9 mouse cellular contexts compared by ENCODE assay signal in genomic region chr9:43238631-43239545, GRCm38 (mm10). TPM values are rescaled to one million over a fixed set of nuclear protein-coding genes. Genes with fewer than 3 reads are reported as not detected.
DNase-seq lines count a peak whose midpoint lies in the region; ATAC-seq lines count a peak whose summit lies in the region.
"Had no signal": no experiment of that assay in that cellular context is flagged by ENCODE, and none has a peak within 500 bp of the region (broad histone marks: within the 10 kb centered on the region; RNA-seq: fewer than 3 reads in every experiment).

No protein-coding gene starts in this region.

- DNase-seq in heart, embryonic 10.5 days (ENCODE audit: low spot score), result no peak
- no peak for DNase-seq in heart, postnatal 25 days (ENCODE audit: low spot score)
- peak; percentile 47 for DNase-seq in adrenal gland, postnatal 10 days
- peak; percentile 24 for DNase-seq in heart, postnatal 4 days
- no peak for DNase-seq in liver, embryonic 13.5 days
- DNase-seq in splenic B cell, adult 2 months (ENCODE audit: low read depth, low spot score), result peak; percentile 13
- DNase-seq in layer of hippocampus, postnatal 14 days (ENCODE audit: low spot score in 2 of 2), result no peak
- no peak for DNase-seq in natural killer cell, adult 2 months (ENCODE audit: low spot score in 2 of 2)

- peak overlapping the region; percentile 94 for H3K4me2 ChIP-seq in liver, embryonic 13.5 days

- peak overlapping the region; percentile 95 for H3K4me3 ChIP-seq in heart, embryonic 10.5 days
- H3K4me3 ChIP-seq in liver, embryonic 13.5 days (replicated peaks), result peak overlapping the region; percentile 88

- ATAC-seq in liver, embryonic 13.5 days (ENCODE audit: low read depth), result no peak

- peak overlapping the region; percentile 95 for H3K27ac ChIP-seq in heart, embryonic 10.5 days
- peak overlapping the region; percentile 94 for H3K27ac ChIP-seq in liver, embryonic 13.5 days

- H3K27me3 ChIP-seq in heart, embryonic 10.5 days (ENCODE audit: insufficient read depth, poor library complexity, severe bottlenecking), result no peaks in the 10 kb centered on the region
- H3K27me3 ChIP-seq in liver, embryonic 13.5 days, result no peaks in the 10 kb centered on the region
- no peaks in the 10 kb centered on the region for H3K27me3 ChIP-seq in splenic B cell, adult 2 months (ENCODE audit: control insufficient read depth, insufficient read depth, low read length, poor library complexity, severe bottlenecking)

- H3K9me3 ChIP-seq in heart, embryonic 10.5 days, result no peaks in the 10 kb centered on the region
- no peaks in the 10 kb centered on the region for H3K9me3 ChIP-seq in liver, embryonic 13.5 days (replicated peaks)

- 0 out of 2 replicates have a peak, but pooled peaks cover 2% of the 10 kb centered on the region for H3K36me3 ChIP-seq in heart, embryonic 10.5 days
- H3K36me3 ChIP-seq in liver, embryonic 13.5 days, result peaks cover 20% of the 10 kb centered on the region; the same call in 1 of the 2 replicates
- no peaks in the 10 kb centered on the region for H3K36me3 ChIP-seq in splenic B cell, adult 2 months (ENCODE audit: control insufficient read depth, insufficient read depth, low read length, poor library complexity, severe bottlenecking)

- peaks cover 78% of the 10 kb centered on the region for H3K4me1 ChIP-seq in heart, embryonic 10.5 days
- peaks cover 94% of the 10 kb centered on the region for H3K4me1 ChIP-seq in liver, embryonic 13.5 days (replicated peaks)

- H3K9ac ChIP-seq in liver, embryonic 13.5 days, result peak overlapping the region; percentile 92

- under 1% methylated on average over 50 of the region's 51 CpGs for WGBS in heart, embryonic 10.5 days
- WGBS in liver, embryonic 13.5 days (ENCODE audit: insufficient replicate concordance), result under 1% methylated on average over 51 of the region's 51 CpGs

- intact Hi-C loops in heart, postnatal 25 days (cut with DNase I), result no loop called here

RNA-seq across cellular contexts. Expression of gene Oaf, which starts 0.8 kb away (rescaled TPM):
- 31.1 and 39.8 TPM in 2 replicates for polyA plus RNA-seq in heart, embryonic 10.5 days (2016; fragmentation: Nextera tagmentation; extraction: Ambion mirVana)
- 10 to 100 TPM in 1 of 2 experiments, 1 to 10 TPM in 1; 9.4 to 14.8 TPM for total RNA-seq in heart, postnatal 25 days (2021)
- total RNA-seq in adrenal gland, postnatal 10 days (2021), result 10 to 100 TPM; 24.8 to 46.9 TPM
- 10 to 100 TPM; 22.1 to 27.7 TPM for total RNA-seq in heart, postnatal 4 days (2021)
- 27.4 and 29.3 TPM in 2 replicates for polyA plus RNA-seq in liver, embryonic 13.5 days (2015; fragmentation: Nextera tagmentation; extraction: Ambion mirVana)
- 10 to 100 TPM; 18.2 to 24.4 TPM for total RNA-seq in layer of hippocampus, postnatal 14 days (2021)
- total RNA-seq: neutrophil, adult 5-6 weeks had no signal

RNA-seq across cellular contexts. Expression of gene Pou2f3, which starts 28.7 kb away (rescaled TPM):
- 0.10 TPM in 1 of 2 replicates, not detected in the other for polyA plus RNA-seq in heart, embryonic 10.5 days (2016; fragmentation: Nextera tagmentation; extraction: Ambion mirVana)
- under 1 TPM in 1 of 2 experiments, not detected in 1; 0.11 TPM for total RNA-seq in heart, postnatal 25 days (2021)
- not detected for total RNA-seq in adrenal gland, postnatal 10 days (2021)
- under 1 TPM; 0.11 to 0.17 TPM for total RNA-seq in heart, postnatal 4 days (2021)
- not detected in 2 replicates for polyA plus RNA-seq in liver, embryonic 13.5 days (2015; fragmentation: Nextera tagmentation; extraction: Ambion mirVana)
- not detected for total RNA-seq in layer of hippocampus, postnatal 14 days (2021)
- total RNA-seq: neutrophil, adult 5-6 weeks had no signal

Comparison
In these comparisons a context has a peak if more than half of its experiments do, and no peak if none do; other contexts are left out.
1. DNase-seq: peak in adrenal gland, postnatal 10 days (single experiment), heart, postnatal 4 days (single experiment) and splenic B cell, adult 2 months (single experiment); none in heart, embryonic 10.5 days (single experiment), heart, postnatal 25 days (single experiment), liver, embryonic 13.5 days (single experiment), layer of hippocampus, postnatal 14 days (0 of 2) and natural killer cell, adult 2 months (0 of 2).